Mouse (Mus musculus) liver, embryonic 14.5 days (tissue): ENCODE results near the gene Atg101.

ENCODE experiments used
- CTCF ChIP-seq: IDR thresholded peaks from 2 replicates; pipeline ENCODE4 v1.5.1; 2016; ENCODE audit warnings: antibody characterized with exemption, low read depth, control low read depth
- EP300 ChIP-seq: IDR thresholded peaks from 2 replicates; pipeline ENCODE4 v1.6.1; 2016; ENCODE audit warnings: antibody characterized with exemption, low read depth

- no peak for TF ChIP-seq CTCF
- no peak for TF ChIP-seq EP300
Measured at GRCm38 (mm10) chr15:101277351-101277899, 6.6 kb upstream of the Atg101 start.
